Mouse (Mus musculus) G1E (cell line): ENCODE data around the gene Fam53b.

Experiments
- CTCF ChIP-seq: IDR thresholded peaks from 2 replicates; pipeline ENCODE4 v1.5.1; 2012; ENCODE audit warnings: low read depth, low read length, inconsistent platforms, mixed read lengths
- GATA1 ChIP-seq: IDR thresholded peaks from 2 replicates; pipeline ENCODE4 v1.6.1; 2012; ENCODE audit warnings: borderline replicate concordance, low read length, inconsistent platforms, mixed read lengths
- POLR2AphosphoS5 ChIP-seq: IDR thresholded peaks from 2 replicates; pipeline ENCODE4 v1.6.1; 2012; ENCODE audit warnings: low read depth, low read length, inconsistent platforms; ENCODE audit not compliant: insufficient replicate concordance
- TAL1 ChIP-seq: conservative IDR thresholded peaks from 2 replicates; pipeline ENCODE4 v1.6.1; 2012; ENCODE audit warnings: low read depth, low read length, inconsistent platforms, mixed read lengths

- no peak for TF ChIP-seq CTCF
- no peak for TF ChIP-seq POLR2AphosphoS5
- no peak for TF ChIP-seq GATA1
- TF ChIP-seq TAL1 = no peak
Observed at GRCm38 (mm10) chr7:132759405-132759891, 54.2 kb downstream of the Fam53b start.
